ENCODE assay signal across 10 mouse cellular contexts in the genomic region with DNA sequence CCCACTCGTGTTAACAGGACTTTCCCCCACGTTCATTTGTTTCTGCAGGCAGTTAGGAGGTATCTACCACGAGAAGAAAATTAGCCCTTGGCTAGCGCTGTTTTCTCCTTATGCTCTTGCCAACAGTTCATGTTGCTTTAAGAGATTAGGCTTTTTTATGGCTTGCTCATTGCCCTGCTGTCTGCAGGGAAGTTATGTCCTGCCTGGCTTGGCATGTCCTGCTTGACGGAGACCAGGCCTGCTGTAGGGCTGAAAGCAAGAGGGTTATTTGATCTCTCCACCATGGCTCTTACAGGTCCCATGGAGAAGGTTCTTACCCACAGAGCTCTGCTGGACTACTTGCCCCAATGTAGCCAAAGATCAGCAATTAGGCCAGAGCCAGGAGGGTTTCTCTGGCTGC. TPM values are rescaled to one million over a fixed set of nuclear protein-coding genes. Genes with fewer than 3 reads are reported as not detected.
DNase-seq lines count a peak whose midpoint lies in the region; ATAC-seq and TF ChIP-seq lines count a peak whose summit lies in the region.
"Had no signal": no experiment of that assay in that cellular context is flagged by ENCODE, and none has a peak within 500 bp of the region (broad histone marks: within the 10 kb centered on the region; RNA-seq: fewer than 3 reads in every experiment).

No protein-coding gene starts in this region.

- no peaks in the 10 kb centered on the region for H3K36me3 ChIP-seq in intestine, embryonic 15.5 days
- H3K36me3 ChIP-seq in intestine, postnatal 0 days (ENCODE audit: control insufficient read depth, insufficient read depth) = no peaks in the 10 kb centered on the region
- no peaks in the 10 kb centered on the region for H3K36me3 ChIP-seq in heart, embryonic 15.5 days
- no peaks in the 10 kb centered on the region for H3K36me3 ChIP-seq in limb, embryonic 15.5 days
- H3K36me3 ChIP-seq in forebrain, embryonic 11.5 days (ENCODE audit: control insufficient read depth, insufficient read depth, low read length) = no peaks in the 10 kb centered on the region

- peaks cover 26% of the 10 kb centered on the region for H3K4me1 ChIP-seq in intestine, embryonic 15.5 days (replicated peaks)
- 0 out of 2 replicates have a peak, but pooled peaks cover 10% of the 10 kb centered on the region for H3K4me1 ChIP-seq in intestine, postnatal 0 days (replicated peaks; ENCODE audit: control insufficient read depth, insufficient read depth, low read length)
- peaks cover 38% of the 10 kb centered on the region for H3K4me1 ChIP-seq in heart, embryonic 15.5 days (replicated peaks)
- peaks cover 46% of the 10 kb centered on the region for H3K4me1 ChIP-seq in limb, embryonic 15.5 days
- no peaks in the 10 kb centered on the region for H3K4me1 ChIP-seq in forebrain, embryonic 11.5 days (replicated peaks; ENCODE audit: control insufficient read depth, insufficient read depth, low read length)

- H3K4me2 ChIP-seq in intestine, embryonic 15.5 days (replicated peaks) = no peak overlapping the region
- H3K4me2 ChIP-seq in intestine, postnatal 0 days (replicated peaks; ENCODE audit: low read depth) = no peak overlapping the region
- no peak overlapping the region for H3K4me2 ChIP-seq in heart, embryonic 15.5 days
- no peak overlapping the region for H3K4me2 ChIP-seq in limb, embryonic 15.5 days
- H3K4me2 ChIP-seq in forebrain, embryonic 11.5 days (ENCODE audit: low read depth, low read length, severe bottlenecking) = no peak overlapping the region

- WGBS in intestine, embryonic 15.5 days = 16% methylated on average over 5 of the region's 5 CpGs
- 15% methylated on average over 5 of the region's 5 CpGs for WGBS in intestine, postnatal 0 days
- WGBS in heart, embryonic 15.5 days = 12% methylated on average over 5 of the region's 5 CpGs
- WGBS in limb, embryonic 15.5 days = 11% methylated on average over 5 of the region's 5 CpGs
- WGBS in forebrain, embryonic 11.5 days = 80% methylated on average over 5 of the region's 5 CpGs

- ATAC-seq in intestine, embryonic 15.5 days = no peak
- ATAC-seq in intestine, postnatal 0 days = no peak
- peak; percentile 83 for ATAC-seq in heart, embryonic 15.5 days (replicated peaks; ENCODE audit: insufficient number of reproducible peaks, insufficient read depth, low FRiP score, low read depth)
- no peak for ATAC-seq in limb, embryonic 15.5 days (ENCODE audit: insufficient number of reproducible peaks, low FRiP score, low TSS enrichment, low read depth)
- ATAC-seq in forebrain, embryonic 11.5 days (replicated peaks; ENCODE audit: low FRiP score) = no peak

- peak; percentile 45 for DNase-seq in fat pad, adult 2 months (ENCODE audit: extremely low read depth, low read depth, low spot score)
- DNase-seq in forebrain, embryonic 11.5 days (ENCODE audit: low spot score) = no peak
- no peak for DNase-seq in adrenal gland, adult 8-10 months
- DNase-seq: lung, postnatal 4 days; right cerebral cortex, adult 18-20 months had no signal

- H3K4me3 ChIP-seq in intestine, embryonic 15.5 days (replicated peaks) = no peak overlapping the region
- no peak overlapping the region for H3K4me3 ChIP-seq in intestine, postnatal 0 days (ENCODE audit: low read depth, low read length)
- no peak overlapping the region for H3K4me3 ChIP-seq in heart, embryonic 15.5 days
- H3K4me3 ChIP-seq in limb, embryonic 15.5 days = no peak overlapping the region
- no peak overlapping the region for H3K4me3 ChIP-seq in forebrain, embryonic 11.5 days (ENCODE audit: low read depth, low read length)
- H3K4me3 ChIP-seq: myocyte had no signal

- TF ChIP-seq CTCF in intestine, postnatal 0 days (IDR thresholded peaks at IDR 0.05; ENCODE audit: low read depth) = no peak

- no peaks in the 10 kb centered on the region for H3K27me3 ChIP-seq in intestine, embryonic 15.5 days (replicated peaks)
- no peaks in the 10 kb centered on the region for H3K27me3 ChIP-seq in intestine, postnatal 0 days (replicated peaks; ENCODE audit: control insufficient read depth, insufficient read depth, low read length)
- H3K27me3 ChIP-seq in heart, embryonic 15.5 days = no peaks in the 10 kb centered on the region
- H3K27me3 ChIP-seq in limb, embryonic 15.5 days = no peaks in the 10 kb centered on the region
- no peaks in the 10 kb centered on the region for H3K27me3 ChIP-seq in forebrain, embryonic 11.5 days (ENCODE audit: control insufficient read depth, insufficient read depth, low read length)

- no peaks in the 10 kb centered on the region for H3K9me3 ChIP-seq in intestine, embryonic 15.5 days
- no peaks in the 10 kb centered on the region for H3K9me3 ChIP-seq in intestine, postnatal 0 days (ENCODE audit: control insufficient read depth)
- H3K9me3 ChIP-seq in heart, embryonic 15.5 days (replicated peaks) = no peaks in the 10 kb centered on the region
- H3K9me3 ChIP-seq in limb, embryonic 15.5 days = no peaks in the 10 kb centered on the region
- H3K9me3 ChIP-seq in forebrain, embryonic 11.5 days (ENCODE audit: control insufficient read depth, low read length) = no peaks in the 10 kb centered on the region

- H3K27ac ChIP-seq in intestine, embryonic 15.5 days = peak overlapping the region; percentile 4; the same call in 1 of the 2 replicates
- no peak overlapping the region for H3K27ac ChIP-seq in intestine, postnatal 0 days (ENCODE audit: low read depth, low read length)
- peak overlapping the region; percentile 92 for H3K27ac ChIP-seq in heart, embryonic 15.5 days
- peak overlapping the region; percentile 73 for H3K27ac ChIP-seq in limb, embryonic 15.5 days
- no peak overlapping the region for H3K27ac ChIP-seq in forebrain, embryonic 11.5 days (ENCODE audit: low read depth, low read length)

- H3K9ac ChIP-seq in intestine, embryonic 15.5 days = no peak overlapping the region
- H3K9ac ChIP-seq in intestine, postnatal 0 days (ENCODE audit: low read depth, low read length) = no peak overlapping the region
- no peak overlapping the region for H3K9ac ChIP-seq in heart, embryonic 15.5 days
- H3K9ac ChIP-seq in limb, embryonic 15.5 days = no peak overlapping the region
- no peak overlapping the region for H3K9ac ChIP-seq in forebrain, embryonic 11.5 days (ENCODE audit: low read length)

RNA-seq across cellular contexts. Expression of a gene that starts 18.9 kb away (rescaled TPM):
- 297 and 322 TPM in 2 replicates for polyA plus RNA-seq in intestine, embryonic 15.5 days (2015; fragmentation: Nextera tagmentation; extraction: Ambion mirVana)
- 132 and 138 TPM in 2 replicates for polyA plus RNA-seq in intestine, postnatal 0 days (2015; fragmentation: Nextera tagmentation; extraction: Ambion mirVana)
- 98.9 and 135 TPM in 2 replicates for polyA plus RNA-seq in heart, embryonic 15.5 days (2015; fragmentation: Nextera tagmentation; extraction: Ambion mirVana)
- 242 and 272 TPM in 2 replicates for polyA plus RNA-seq in limb, embryonic 15.5 days (2015; fragmentation: Nextera tagmentation; extraction: Ambion mirVana)
- polyA plus RNA-seq in forebrain, embryonic 11.5 days (2014; fragmentation: Nextera tagmentation; extraction: Ambion mirVana) = 685 and 702 TPM in 2 replicates
- 100 to 1,000 TPM; 130 to 162 (median 139) TPM for total RNA-seq in adrenal gland, adult 8-10 months (2022)

RNA-seq across cellular contexts. Expression of a gene that starts 23.6 kb away (rescaled TPM):
- 4.1 and 4.5 TPM in 2 replicates for polyA plus RNA-seq in intestine, embryonic 15.5 days (2015; fragmentation: Nextera tagmentation; extraction: Ambion mirVana)
- 3.3 and 3.4 TPM in 2 replicates for polyA plus RNA-seq in intestine, postnatal 0 days (2015; fragmentation: Nextera tagmentation; extraction: Ambion mirVana)
- 1.3 and 2.9 TPM in 2 replicates for polyA plus RNA-seq in heart, embryonic 15.5 days (2015; fragmentation: Nextera tagmentation; extraction: Ambion mirVana)
- 3.2 and 3.8 TPM in 2 replicates for polyA plus RNA-seq in limb, embryonic 15.5 days (2015; fragmentation: Nextera tagmentation; extraction: Ambion mirVana)
- polyA plus RNA-seq in forebrain, embryonic 11.5 days (2014; fragmentation: Nextera tagmentation; extraction: Ambion mirVana) = 0.11 and 0.13 TPM in 2 replicates
- 1 to 10 TPM; 1.9 to 5.3 (median 4.4) TPM for total RNA-seq in adrenal gland, adult 8-10 months (2022)
- polyA plus RNA-seq: myocyte had no signal

Comparison
In these comparisons a context has a peak if more than half of its experiments do, and no peak if none do; other contexts are left out.
1. H3K27ac ChIP-seq: peak in intestine, embryonic 15.5 days (single experiment), heart, embryonic 15.5 days (single experiment) and limb, embryonic 15.5 days (single experiment); none in intestine, postnatal 0 days (single experiment) and forebrain, embryonic 11.5 days (single experiment).